Mouse (Mus musculus) midbrain, postnatal 0 days (tissue): ENCODE results near the gene Olfr539. TPM values are rescaled to one million over a fixed set of nuclear protein-coding genes. Genes with fewer than 3 reads are reported as not detected.
"Not testable (repeated sequence)": the region's sequence is repeated elsewhere in the genome, so short reads cannot be mapped to it uniquely, and the experiment has no call there.

Experiments used
- ATAC-seq: fragments of 200-750 bp; cut with Nextera tagmentation; 2 replicates; pipeline ENCODE4 v1.8.0; 2017; ENCODE audit warnings: moderate number of reproducible peaks, mild to moderate bottlenecking, moderate TSS enrichment, moderate library complexity; ENCODE audit not compliant: low FRiP score
- DNase-seq: peaks from one replicate; pipeline ENCODE4 v3.0.0-alpha.2; 2015; ENCODE audit warnings: low spot score
- H3K27ac ChIP-seq: fragments of 300-500 bp; sonication (generic); 2 replicates; pipeline ENCODE4 v1.5.1; 2014; ENCODE audit warnings: low read depth, mild to moderate bottlenecking, low read length, mixed read lengths
- H3K27me3 ChIP-seq: fragments of 300-500 bp; sonication (generic); 2 replicates; pipeline ENCODE4 v1.6.1; 2014; ENCODE audit warnings: low read length, control low read depth, mixed read lengths; ENCODE audit not compliant: insufficient read depth
- H3K36me3 ChIP-seq: fragments of 300-500 bp; sonication (generic); 2 replicates; pipeline ENCODE4 v1.6.1; 2014; ENCODE audit warnings: low read length, control low read depth, mixed read lengths; ENCODE audit not compliant: insufficient read depth
- H3K4me1 ChIP-seq: fragments of 300-500 bp; sonication (generic); 2 replicates; pipeline ENCODE4 v1.6.1; 2014; ENCODE audit warnings: mild to moderate bottlenecking, control low read depth, antibody characterized with exemption, low read length, mixed read lengths; ENCODE audit not compliant: insufficient read depth
- H3K4me2 ChIP-seq: fragments of 300-500 bp; sonication (generic); 2 replicates; pipeline ENCODE4 v1.6.1; 2014; ENCODE audit warnings: low read depth, mild to moderate bottlenecking, low read length, mixed read lengths; ENCODE audit not compliant: poor library complexity, severe bottlenecking
- H3K4me3 ChIP-seq: fragments of 300-500 bp; sonication (generic); 2 replicates; pipeline ENCODE4 v1.5.1; 2014; ENCODE audit warnings: low read depth, mild to moderate bottlenecking, low read length, moderate library complexity
- H3K9ac ChIP-seq: fragments of 300-500 bp; sonication (generic); replicated peaks from 2 replicates; pipeline ENCODE4 v1.6.1; 2014; ENCODE audit warnings: mild to moderate bottlenecking, low read length, moderate library complexity, mixed read lengths; ENCODE audit not compliant: poor library complexity, severe bottlenecking
- H3K9me3 ChIP-seq: fragments of 300-500 bp; sonication (generic); 2 replicates; pipeline ENCODE4 v1.6.1; 2016; ENCODE audit warnings: low read length, control low read depth
- CTCF ChIP-seq: IDR thresholded peaks from 2 replicates; pipeline ENCODE4 v1.5.1; 2016; ENCODE audit warnings: antibody characterized with exemption, mild to moderate bottlenecking
- WGBS: fragments of 180-500 bp; shearing (Covaris S2); extraction: QIAGEN DNeasy Blood & Tissue Kit; methylation state at CpG from one replicate; pipeline ENCODE4 v1.1.7; 2014; 5-methylcytosine and 5-hydroxymethylcytosine counted together
- polyA plus RNA-seq: library from polyadenylated mRNA; unstranded; fragments of >200 nt; fragmentation: Nextera tagmentation; extraction: Ambion mirVana; gene quantifications from 2 replicates; pipeline ENCODE4 v1.2.1, GENCODE M21; 2015
- total RNA-seq: library from RNA; depleted of rRNA; stranded (reverse); fragments of >200 nt; gene quantifications from 2 replicates; pipeline ENCODE4 v1.2.3, GENCODE M21; 2014; rRNA removed

Olfr539 gene
- total RNA-seq: 0.05 TPM in 1 of 2 replicates, not detected in the other
- 0.04 TPM in 1 of 2 replicates, not detected in the other for polyA plus RNA-seq

- Histone ChIP-seq H3K4me1 (no peaks in the 10 kb centered on the region), H3K36me3 (no peaks in the 10 kb centered on the region), H3K9me3 (no peaks in the 10 kb centered on the region), H3K9ac (no peak within 1 kb of the TSS), H3K27me3 (no peaks in the 10 kb centered on the region), H3K27ac (no peak within 1 kb of the TSS), H3K4me2 (no peak within 1 kb of the TSS), H3K4me3 (no peak within 1 kb of the TSS)
- no peak for TF ChIP-seq CTCF
- DNase-seq: no peak
- ATAC-seq: no peak
- WGBS: 83% methylated on average over 4 of the region's 4 CpGs
Measured at GRCm38 (mm10) chr7:140659630-140660029, at the start of gene Olfr539. Gene Olfr539 (plus strand): TSS chr7:140659930.

- H3K4me2 ChIP-seq, H3K27ac ChIP-seq, H3K27me3 ChIP-seq, H3K4me1 ChIP-seq, H3K9ac ChIP-seq, ATAC-seq, H3K9me3 ChIP-seq, H3K36me3 ChIP-seq, DNase-seq, H3K4me3 ChIP-seq: not testable (repeated sequence)
- 84% methylated on average over 3 of the region's 3 CpGs for WGBS
Measured at GRCm38 (mm10) chr7:140628670-140629069, 31.1 kb upstream of the Olfr539 start, which contains the start of gene Olfr61. Gene Olfr61 (plus strand): TSS chr7:140628970.

GRCm38 (mm10) chr7:140630559-140630958 is 29.2 kb upstream of the Olfr539 start:
- Histone ChIP-seq H3K9me3 (no peaks in the 10 kb centered on the region), H3K4me2 (no peak overlapping the region), H3K27me3 (no peaks in the 10 kb centered on the region), H3K4me3 (no peak overlapping the region), H3K27ac (no peak overlapping the region), H3K36me3 (no peaks in the 10 kb centered on the region), H3K9ac (no peak overlapping the region), H3K4me1 (no peaks in the 10 kb centered on the region)
- 73% methylated on average over 1 of the region's 1 CpGs for WGBS
- ATAC-seq: no peak
- TF ChIP-seq CTCF: no peak
- no peak for DNase-seq

- no peak within 1 kb of the TSS for H3K4me3 ChIP-seq
- no peak within 1 kb of the TSS for H3K4me2 ChIP-seq
- DNase-seq: no peak
- no peak for TF ChIP-seq CTCF
- H3K4me1 ChIP-seq: no peaks in the 10 kb centered on the region
- ATAC-seq: no peak
- H3K27ac ChIP-seq: no peak within 1 kb of the TSS
- H3K9me3 ChIP-seq: no peaks in the 10 kb centered on the region
- WGBS: 83% methylated on average over 1 of the region's 1 CpGs
- no peaks in the 10 kb centered on the region for H3K27me3 ChIP-seq
- H3K9ac ChIP-seq: no peak within 1 kb of the TSS
- no peaks in the 10 kb centered on the region for H3K36me3 ChIP-seq
Measured at GRCm38 (mm10) chr7:140646152-140646551, 13.6 kb upstream of the Olfr539 start, which contains the start of gene Olfr53. Gene Olfr53 (plus strand): TSS chr7:140646452.

GRCm38 (mm10) chr7:140670693-140671092 is 11.0 kb downstream of the Olfr539 start:
- DNase-seq, H3K27me3 ChIP-seq, H3K4me2 ChIP-seq, H3K9me3 ChIP-seq, H3K9ac ChIP-seq, H3K4me3 ChIP-seq, H3K36me3 ChIP-seq, H3K27ac ChIP-seq, H3K4me1 ChIP-seq, ATAC-seq: not testable (repeated sequence)
- WGBS: 91% methylated on average over 3 of the region's 3 CpGs

- ATAC-seq: no peak
- WGBS: 2% methylated on average over 4 of the region's 6 CpGs
Measured at GRCm38 (mm10) chr7:140675863-140676262, 16.1 kb downstream of the Olfr539 start.

GRCm38 (mm10) chr7:140679591-140679990 is 19.9 kb downstream of the Olfr539 start:
- 70% methylated on average over 4 of the region's 4 CpGs for WGBS
- not testable (repeated sequence) for H3K4me2 ChIP-seq, H3K4me1 ChIP-seq

More at GRCm38 (mm10) chr7:140675863-140676262, 16.1 kb downstream of the Olfr539 start:
- Histone ChIP-seq H3K9ac (peak overlapping the region; percentile 13; the same call in 1 of the 2 replicates), H3K27ac (no peak overlapping the region), H3K9me3 (0 out of 2 replicates have a peak, but pooled peaks cover 2% of the 10 kb centered on the region), H3K36me3 (no peaks in the 10 kb centered on the region), H3K4me1 (no peaks in the 10 kb centered on the region), H3K4me3 (peak overlapping the region; percentile 20; the same call in 1 of the 2 replicates), H3K4me2 (peak overlapping the region; percentile 43), H3K27me3 (no peaks in the 10 kb centered on the region)
- peak; percentile 1 for DNase-seq
- no peak for TF ChIP-seq CTCF

More at GRCm38 (mm10) chr7:140679591-140679990, 19.9 kb downstream of the Olfr539 start:
- not testable (repeated sequence) for H3K4me3 ChIP-seq, H3K9ac ChIP-seq, DNase-seq, ATAC-seq, H3K36me3 ChIP-seq, H3K27ac ChIP-seq, H3K9me3 ChIP-seq, H3K27me3 ChIP-seq
